Mouse (Mus musculus): ENCODE results near the gene Fxyd2.
A peak's percentile ranks its signal among the peaks of the same experiment; 100 is the strongest.

DNA sequence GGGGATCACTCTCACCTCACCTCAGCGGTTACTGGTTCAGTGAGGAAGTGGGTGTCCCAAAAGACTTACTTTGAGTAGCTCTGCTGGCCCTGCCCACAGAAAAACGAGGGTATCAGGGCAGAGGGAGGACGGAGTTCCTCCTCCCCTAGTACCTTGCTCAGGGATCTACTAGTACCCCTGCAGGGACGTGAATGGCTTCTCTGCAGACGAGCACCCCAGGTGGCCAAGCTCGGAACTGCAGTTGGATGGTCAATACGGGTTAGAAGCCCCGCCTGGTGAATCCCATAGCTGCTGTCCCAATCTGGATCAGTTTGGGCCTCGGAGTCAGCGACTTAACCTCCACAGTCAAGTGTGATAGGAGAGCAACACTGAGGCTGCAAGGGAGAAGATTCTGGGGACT is 12.8 kb downstream of the Fxyd2 start:
- TF ChIP-seq CTCF (IDR thresholded peaks at IDR 0.05; ENCODE audit: borderline replicate concordance, insufficient read depth, low read depth, low read length) (peak; percentile 87), POLR2A (IDR thresholded peaks at IDR 0.05; ENCODE audit: borderline replicate concordance, insufficient read depth, low read length) (no peak)
